Mouse (Mus musculus) stomach, postnatal 0 days (tissue): Measurements from ENCODE around the gene Hmgb2.

Source experiments
- CTCF ChIP-seq: IDR thresholded peaks from 2 replicates; pipeline ENCODE4 v1.5.1; 2016; ENCODE audit warnings: antibody characterized with exemption, low read depth, mild to moderate bottlenecking, moderate library complexity
- EP300 ChIP-seq: optimal IDR thresholded peaks from 2 replicates; pipeline ENCODE3; 2016; ENCODE audit warnings: antibody characterized with exemption

- TF ChIP-seq CTCF, result no peak
- no peak for TF ChIP-seq EP300
These were observed 38.0 kb upstream of the Hmgb2 start for GRCm38 (mm10) chr8:57473751-57474150.
